In the genomic region with DNA sequence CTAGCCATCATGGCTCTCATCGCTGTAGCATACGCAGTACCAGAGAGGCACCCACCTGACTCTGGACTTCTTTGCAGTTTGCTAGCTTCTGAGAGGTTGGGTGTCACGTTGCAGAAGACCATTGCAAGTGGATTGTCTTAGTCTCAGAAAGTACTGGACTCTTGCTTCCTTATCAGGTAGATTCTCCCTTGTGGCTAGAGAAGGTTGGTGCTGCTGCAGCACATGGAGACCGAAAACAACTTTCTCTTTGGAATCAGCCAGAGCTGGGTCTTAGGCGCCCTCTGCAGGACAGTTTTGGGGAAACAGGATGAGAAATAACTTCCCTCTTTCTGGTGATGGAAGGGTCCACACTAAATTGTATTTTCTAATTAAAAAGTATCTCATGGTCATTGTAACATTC, we compare ENCODE assay signal across 8 mouse cellular contexts.
DNase-seq lines count a peak whose midpoint lies in the region; ATAC-seq and TF ChIP-seq lines count a peak whose summit lies in the region.

No protein-coding gene starts in this region.

- no peak overlapping the region for H3K9ac ChIP-seq in liver, embryonic 11.5 days (ENCODE audit: low read depth, low read length)

- H3K27me3 ChIP-seq in kidney, adult 2 months (replicated peaks; ENCODE audit: control insufficient read depth, insufficient read depth, low read length): no peaks in the 10 kb centered on the region
- no peaks in the 10 kb centered on the region for H3K27me3 ChIP-seq in liver, embryonic 11.5 days (replicated peaks; ENCODE audit: control insufficient read depth, insufficient read depth, low read length)

- peak; percentile 81 for ATAC-seq in activated CD4-positive, CD25-positive, alpha-beta regulatory T cell, adult 4 months
- peak; percentile 94 for ATAC-seq in granulocyte monocyte progenitor cell, adult 5-6 weeks (replicated peaks; ENCODE audit: poor library complexity, severe bottlenecking)
- ATAC-seq in liver, embryonic 11.5 days (replicated peaks; ENCODE audit: low FRiP score): peak; percentile 57; the same call in 1 of the 2 replicates

- TF ChIP-seq POLR2A in cortical plate, adult 2 months (IDR thresholded peaks at IDR 0.05; ENCODE audit: extremely low read depth, insufficient read depth, low read length): no peak
- no peak for TF ChIP-seq POLR2A in kidney, adult 2 months (IDR thresholded peaks at IDR 0.05; ENCODE audit: low read depth, low read length)

- peak; percentile 82 for TF ChIP-seq CTCF in cortical plate, adult 2 months (IDR thresholded peaks at IDR 0.05; ENCODE audit: extremely low read depth, insufficient read depth, low read length)
- peak; percentile 83 for TF ChIP-seq CTCF in kidney, adult 2 months (conservative IDR thresholded peaks at IDR 0.05; ENCODE audit: insufficient read depth, insufficient read length, low read depth, low read length)

- H3K36me3 ChIP-seq in kidney, adult 2 months (ENCODE audit: control insufficient read depth, insufficient read depth, low read length): no peaks in the 10 kb centered on the region
- H3K36me3 ChIP-seq in liver, embryonic 11.5 days (ENCODE audit: control insufficient read depth, insufficient read depth, low read length): no peaks in the 10 kb centered on the region

- H3K9me3 ChIP-seq in liver, embryonic 11.5 days (ENCODE audit: control insufficient read depth, low read length): no peaks in the 10 kb centered on the region

- DNase-seq in 416B (ENCODE audit: low read depth): peak; percentile 57
- peak; percentile 73 for DNase-seq in kidney, adult 2 months
- peak; percentile 41 for DNase-seq in liver, embryonic 11.5 days (ENCODE audit: low spot score)
- DNase-seq in natural killer cell, adult 2 months (ENCODE audit: low spot score in 2 of 2): peak; percentile 16 to 56
- peak; percentile 50 for DNase-seq in telencephalon, adult 2 months (ENCODE audit: low read depth, low spot score)

- H3K4me1 ChIP-seq in cortical plate, adult 2 months (ENCODE audit: control insufficient read depth, insufficient read depth, low read length): peaks cover 3% of the 10 kb centered on the region; the same call in 1 of the 2 replicates
- H3K4me1 ChIP-seq in kidney, adult 2 months (ENCODE audit: control insufficient read depth, insufficient read depth, low read length): peaks cover 2% of the 10 kb centered on the region; the same call in 1 of the 2 replicates
- no peaks in the 10 kb centered on the region for H3K4me1 ChIP-seq in liver, embryonic 11.5 days (replicated peaks; ENCODE audit: control insufficient read depth, insufficient read depth, low read length)

- no peak overlapping the region for H3K4me3 ChIP-seq in cortical plate, adult 2 months (ENCODE audit: insufficient read depth, low read length)
- no peak overlapping the region for H3K4me3 ChIP-seq in kidney, adult 2 months (ENCODE audit: insufficient read depth, low read depth, low read length)
- H3K4me3 ChIP-seq in liver, embryonic 11.5 days (ENCODE audit: low read depth, low read length): no peak overlapping the region

- WGBS in kidney, adult 2 months: 44% methylated on average over 5 of the region's 5 CpGs
- 44% methylated on average over 5 of the region's 5 CpGs for WGBS in liver, embryonic 11.5 days

- H3K27ac ChIP-seq in cortical plate, adult 2 months (ENCODE audit: insufficient read depth, low read length): no peak overlapping the region
- H3K27ac ChIP-seq in kidney, adult 2 months (ENCODE audit: insufficient read depth, low read depth, low read length): no peak overlapping the region
- H3K27ac ChIP-seq in liver, embryonic 11.5 days (ENCODE audit: low read depth, low read length): no peak overlapping the region

- H3K4me2 ChIP-seq in liver, embryonic 11.5 days: peak overlapping the region; percentile 20; the same call in 1 of the 2 replicates
